Mouse (Mus musculus): ENCODE measurements around the gene Copz2.
"Not testable (repeated sequence)": the region's sequence is repeated elsewhere in the genome, so short reads cannot be mapped to it uniquely, and the experiment has no call there.

Gene Copz2

DNA sequence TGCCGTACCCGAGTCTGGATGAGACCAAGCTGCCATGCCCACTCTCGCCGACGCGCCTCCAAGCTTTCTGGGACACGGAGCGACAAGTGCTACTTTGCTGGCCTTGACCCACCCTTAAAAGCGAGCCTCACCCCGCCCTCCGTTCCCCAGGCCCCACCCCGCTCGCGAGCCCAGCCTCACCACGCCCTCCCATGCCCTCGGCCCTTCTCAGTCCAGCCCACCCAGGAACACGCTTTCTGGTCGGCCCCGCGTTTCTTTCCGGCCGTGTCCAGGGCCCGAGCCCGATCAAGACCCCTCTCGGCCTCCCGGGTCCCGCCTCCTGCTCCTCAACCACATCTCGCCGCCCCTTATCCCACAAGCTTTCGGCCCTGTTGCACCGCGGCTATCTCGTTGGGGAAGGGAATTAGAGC, 20.3 kb upstream of the Copz2 start:
- DNase-seq, result peak; percentile 71

DNA sequence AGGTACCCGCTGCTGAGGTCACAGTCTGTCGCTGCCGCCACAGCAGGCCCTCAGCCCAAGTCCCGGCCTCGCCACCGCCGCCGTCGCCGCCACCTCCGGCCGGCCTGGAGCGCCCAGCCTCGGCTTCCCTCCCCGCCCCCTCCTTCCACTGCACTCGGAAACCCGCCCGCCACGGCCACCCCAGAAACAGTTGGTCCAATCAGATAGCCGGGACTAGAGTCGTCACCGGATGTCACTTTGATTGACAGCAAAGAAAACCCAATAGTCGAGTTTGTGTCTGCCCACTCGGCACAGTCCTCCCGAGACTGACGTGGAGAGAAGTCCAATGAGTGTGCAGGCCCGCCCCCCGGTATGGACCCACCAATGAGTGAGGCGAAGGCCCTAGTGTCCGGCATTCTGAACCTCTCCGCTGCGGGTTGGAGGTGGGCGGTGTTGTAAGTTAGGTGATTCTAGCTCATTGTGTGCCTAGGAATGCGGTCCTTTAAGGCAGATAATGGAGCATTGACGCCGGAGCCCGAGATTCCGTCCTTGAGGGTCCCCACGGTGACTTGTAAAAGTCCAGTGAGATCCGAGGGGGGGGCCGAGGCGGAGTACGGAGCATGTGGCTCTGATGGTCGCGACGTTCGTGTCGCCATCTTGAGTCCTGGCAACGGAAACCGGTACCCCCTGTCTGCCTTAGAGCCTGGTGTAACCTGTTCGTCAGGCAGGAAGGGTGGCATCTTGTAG, 19.7 kb upstream of the Copz2 start, which contains the start of gene Nfe2l1:
Nfe2l1 (minus strand) TSS at position 156 of the 726 bp plus-strand sequence.
- peak; percentile 98 for DNase-seq

DNA sequence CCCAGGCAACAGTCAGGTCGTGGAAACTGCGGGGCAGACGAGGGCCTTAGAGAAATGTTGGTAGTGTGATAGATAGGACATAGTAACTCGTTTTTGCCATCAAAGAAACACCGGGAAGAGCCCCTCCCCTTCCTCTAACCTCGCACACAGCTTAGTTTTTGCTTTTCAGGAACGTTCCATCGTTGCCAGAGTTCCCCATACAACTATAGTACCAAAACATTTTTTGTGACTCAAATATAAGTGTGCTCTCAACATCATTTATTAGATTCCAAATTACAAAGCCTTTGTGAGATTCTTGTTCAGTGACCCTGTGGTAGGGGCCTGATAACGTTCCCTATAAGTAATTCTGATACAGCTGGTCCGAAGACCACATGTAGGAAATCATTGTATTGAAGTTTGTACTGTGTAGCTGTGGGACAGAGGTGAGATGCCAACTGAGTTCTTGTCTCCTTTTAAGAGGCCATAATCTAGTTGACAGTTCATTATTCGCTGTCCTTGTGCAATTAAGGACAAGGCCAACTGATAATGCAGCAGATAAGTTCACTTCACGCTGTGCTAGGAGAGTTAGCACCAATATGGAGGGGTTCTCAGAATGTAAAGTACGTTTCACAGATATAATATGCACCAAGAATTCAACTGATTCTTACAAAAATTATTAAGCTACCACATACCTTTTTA, 19.0 kb upstream of the Copz2 start:
- no peak for DNase-seq

DNA sequence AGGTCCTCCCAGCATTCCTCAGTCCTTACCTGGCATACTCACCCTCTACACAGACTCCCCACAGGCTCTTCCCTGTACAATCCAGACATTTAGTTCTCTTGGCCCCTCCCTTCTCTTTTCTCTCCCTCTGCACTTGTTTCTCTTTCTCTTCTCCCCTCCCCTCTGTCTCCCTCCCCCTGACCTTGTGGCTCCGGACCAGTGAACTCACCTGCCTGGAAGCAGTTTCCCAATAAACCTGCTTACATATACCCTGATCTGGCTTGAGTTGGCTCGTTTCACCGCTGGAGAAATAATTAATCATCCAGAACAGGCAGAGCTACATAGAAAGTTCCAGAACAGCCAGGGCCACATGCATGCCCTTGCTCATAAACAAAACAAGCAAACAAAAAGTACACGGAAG, 18.2 kb upstream of the Copz2 start:
- no peak for DNase-seq

DNA sequence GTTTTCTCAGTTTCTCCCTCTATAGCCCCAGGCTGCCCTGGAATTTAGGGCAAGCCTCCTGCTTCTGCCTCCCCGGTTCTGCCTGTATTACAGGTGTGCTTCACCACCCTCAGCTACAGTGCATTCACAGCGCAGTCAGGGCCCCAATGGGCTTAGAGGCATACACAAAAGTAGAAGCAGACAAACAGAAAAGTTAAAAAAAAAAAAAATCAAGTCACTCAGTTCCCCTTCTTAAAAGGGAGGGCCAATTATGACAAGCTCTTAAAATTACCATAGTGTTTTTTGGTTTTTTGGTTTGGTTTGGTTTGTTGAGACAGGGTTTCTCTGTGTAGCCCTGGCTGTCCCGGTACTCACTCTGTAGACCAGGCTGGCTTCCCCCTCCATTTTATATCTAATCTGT, 17.1 kb upstream of the Copz2 start:
- no peak for DNase-seq

DNA sequence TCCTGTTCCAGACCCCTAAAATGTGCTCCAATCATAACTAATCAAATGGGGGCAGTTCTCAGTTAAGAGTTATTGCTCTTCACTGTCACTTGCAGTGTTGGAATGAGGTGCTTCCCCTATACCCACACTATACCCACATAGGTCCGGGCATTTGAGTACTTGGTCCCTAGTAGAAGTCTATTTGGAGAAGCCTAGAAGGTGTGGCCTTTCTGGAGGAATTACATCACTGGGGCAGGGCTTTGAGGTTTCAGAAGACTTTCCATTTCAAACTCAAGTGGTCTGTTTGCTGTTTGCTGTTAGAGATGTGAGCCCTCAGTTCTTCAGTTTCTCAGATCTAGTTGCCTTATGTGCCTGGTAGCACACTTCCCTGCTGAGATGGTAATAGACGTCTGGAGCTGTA, 16.7 kb upstream of the Copz2 start:
- DNase-seq, result no peak

DNA sequence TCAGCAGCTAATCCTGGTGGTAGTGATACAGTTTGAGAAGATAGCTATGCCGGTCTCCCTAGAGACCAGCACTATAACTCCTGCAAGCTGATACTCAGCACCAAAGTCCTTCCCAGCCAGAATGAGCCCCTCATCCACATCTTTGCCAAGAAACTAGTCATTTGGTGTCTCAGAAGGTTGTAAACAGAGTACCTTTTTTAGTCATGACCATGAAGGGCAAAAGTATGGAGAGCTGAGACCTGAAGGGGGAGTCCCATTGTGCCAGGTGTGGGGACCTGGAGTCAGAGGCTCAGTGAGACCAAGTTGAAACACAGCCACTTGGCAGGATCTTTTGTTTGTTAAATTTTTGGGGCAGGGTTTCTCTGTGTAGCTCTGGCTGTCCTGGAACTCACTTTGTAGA, 15.5 kb upstream of the Copz2 start:
- DNase-seq, result no peak

DNA sequence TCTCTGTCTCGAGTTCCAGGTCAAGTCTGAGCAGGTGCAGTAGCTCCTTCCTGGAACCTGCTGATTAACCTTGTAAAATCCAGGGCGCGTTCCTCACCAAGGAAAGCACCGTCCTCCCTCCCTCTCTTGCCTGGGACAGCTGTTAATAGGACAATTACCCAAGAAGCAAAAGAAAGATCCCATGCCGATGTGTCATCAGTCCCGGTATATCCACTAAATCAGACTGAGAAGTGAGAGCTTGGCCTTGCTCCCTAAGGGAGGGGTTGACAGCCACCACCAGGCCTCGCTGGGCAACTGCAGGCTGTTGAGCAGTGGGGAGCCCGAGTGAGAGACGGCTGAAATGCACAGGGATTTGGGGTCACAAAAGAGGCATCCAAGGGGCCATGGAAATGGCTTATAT, 12.4 kb upstream of the Copz2 start:
- no peak for DNase-seq

DNA sequence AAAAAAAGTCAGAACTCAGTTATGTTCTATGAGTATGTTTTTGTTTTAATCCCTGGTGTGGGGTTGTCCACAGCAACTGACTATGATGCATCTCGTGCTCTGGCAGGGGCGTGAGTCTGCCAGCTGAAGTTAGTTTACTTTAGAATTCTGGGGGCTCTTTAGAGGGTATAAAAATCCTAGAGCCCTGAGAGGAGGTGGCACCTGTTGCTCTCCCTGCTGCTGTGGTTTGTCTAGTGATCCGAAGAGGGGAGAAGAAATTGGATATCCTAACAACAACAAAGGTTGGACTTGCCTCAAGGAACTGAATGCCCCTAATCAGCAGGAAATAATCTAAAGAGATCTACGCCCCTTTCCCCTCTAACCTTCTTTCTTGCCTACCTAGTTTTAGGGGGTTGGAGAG, 11.3 kb upstream of the Copz2 start:
- no peak for DNase-seq

DNA sequence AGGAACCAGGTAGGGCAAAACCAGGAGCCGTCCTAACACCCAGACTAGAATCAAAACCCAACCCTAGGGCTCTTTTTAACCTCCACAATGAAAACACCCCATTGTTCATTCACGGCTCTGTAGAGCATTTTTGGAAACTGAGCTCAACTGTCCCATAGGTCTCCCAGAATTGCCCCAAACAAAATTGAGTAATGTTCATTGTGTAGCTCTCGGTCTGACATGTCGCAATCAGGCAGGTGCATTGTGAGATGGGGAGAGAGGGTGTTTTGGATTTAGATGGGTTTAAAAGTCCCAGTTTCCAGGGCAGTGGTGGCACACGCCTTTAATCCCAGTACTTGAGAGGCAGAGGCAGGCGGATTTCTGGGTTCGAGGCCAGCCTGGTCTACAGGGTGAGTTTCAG, 10.2 kb upstream of the Copz2 start:
- DNase-seq, result no peak

DNA sequence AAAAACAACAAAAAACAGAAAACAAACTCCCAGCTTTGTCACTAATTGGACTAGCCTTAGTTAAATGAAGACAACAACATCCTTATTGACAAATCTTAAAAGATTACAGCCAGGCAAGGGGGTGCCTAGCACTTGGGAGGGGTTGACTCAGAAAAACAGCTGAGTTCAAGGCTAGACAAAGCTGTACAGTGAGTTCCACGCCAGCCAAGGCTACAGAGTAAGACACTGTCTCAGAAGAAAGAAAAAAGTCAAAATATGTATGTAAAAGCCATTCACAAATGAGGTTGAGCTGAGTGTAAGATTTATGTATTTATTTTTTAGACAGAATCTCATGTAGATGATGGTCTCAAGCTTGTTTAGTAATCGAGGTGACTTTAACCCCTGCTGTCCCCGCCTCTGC, 9.8 kb upstream of the Copz2 start:
- no peak for DNase-seq

DNA sequence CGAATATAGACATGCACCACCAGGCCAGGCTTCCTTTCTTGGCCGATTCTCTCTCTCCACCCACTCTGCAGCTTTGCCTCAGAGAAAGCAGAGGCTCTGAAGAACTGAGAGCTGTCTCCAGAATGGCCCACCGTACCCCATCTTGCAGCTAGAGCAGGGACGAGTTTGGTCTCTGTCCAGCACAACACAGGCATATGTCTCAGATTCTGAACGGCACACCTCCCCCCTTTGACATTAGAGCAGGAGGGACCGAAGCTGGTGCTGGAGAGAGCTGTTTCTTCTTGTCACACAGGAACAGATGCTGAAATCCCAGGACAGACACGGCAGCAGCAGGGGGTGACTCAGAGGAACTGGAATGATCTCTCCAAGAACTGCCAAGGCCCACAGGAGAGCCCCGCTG, 9.4 kb upstream of the Copz2 start:
- DNase-seq, result peak; percentile 76

DNA sequence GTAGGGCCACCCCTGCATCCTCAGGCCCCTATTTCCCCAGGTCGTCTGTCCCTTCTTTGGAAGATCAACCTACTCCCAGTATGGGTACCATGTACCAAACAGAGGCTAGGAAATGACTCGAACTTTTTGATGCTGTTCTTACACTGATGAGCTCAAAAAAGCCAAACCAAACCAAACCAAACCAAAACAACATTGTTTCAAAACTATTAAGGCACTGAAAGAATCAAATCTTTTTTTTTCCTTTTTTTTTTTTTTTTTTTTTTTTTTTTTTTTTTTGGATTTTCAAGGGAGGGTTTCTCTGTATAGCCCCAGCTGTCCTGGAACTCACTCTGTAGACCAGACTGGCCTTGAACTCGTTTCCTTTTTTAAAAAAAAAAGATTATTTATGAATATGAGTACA, 6.0 kb upstream of the Copz2 start:
- no peak for DNase-seq

DNA sequence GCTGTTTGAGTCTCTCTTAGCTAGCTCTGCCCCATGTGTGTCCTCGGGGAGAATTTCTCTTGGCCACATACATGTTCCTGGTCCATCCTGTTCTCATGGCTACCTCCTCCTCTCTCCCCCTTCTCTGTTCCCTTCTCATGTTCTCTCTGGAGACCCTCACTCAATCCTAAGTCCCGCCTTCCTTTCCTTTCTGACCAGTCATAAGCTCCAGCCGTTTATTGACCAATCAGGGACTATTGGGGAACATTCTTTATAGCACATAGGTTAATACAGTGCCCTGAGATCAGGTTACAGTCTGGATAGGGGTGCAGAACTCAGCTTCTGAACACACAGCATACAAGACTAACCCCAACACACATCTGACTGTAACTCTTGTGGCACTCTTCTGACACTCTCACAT, 2.4 kb upstream of the Copz2 start:
- DNase-seq, result no peak

DNA sequence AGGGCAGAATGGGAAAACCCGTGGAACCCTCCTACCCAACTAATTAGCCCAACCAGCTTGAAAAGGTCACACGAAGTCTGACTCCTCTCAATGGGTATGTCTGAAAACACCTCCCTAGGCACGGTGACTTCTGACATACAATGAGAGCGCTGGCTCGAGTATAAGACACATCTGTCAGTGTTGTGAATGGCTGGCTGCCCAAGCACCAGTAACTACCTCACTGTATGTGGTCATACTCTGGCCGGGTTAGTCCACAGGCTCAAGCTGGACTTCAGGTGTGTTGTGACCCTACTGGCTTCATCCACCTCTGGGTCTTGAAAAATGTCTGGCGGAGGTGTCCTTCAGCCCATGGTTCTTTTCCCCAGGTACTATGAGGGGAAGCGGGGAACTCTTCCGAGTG, 976 bp upstream of the Copz2 start:
- no peak for DNase-seq

DNA sequence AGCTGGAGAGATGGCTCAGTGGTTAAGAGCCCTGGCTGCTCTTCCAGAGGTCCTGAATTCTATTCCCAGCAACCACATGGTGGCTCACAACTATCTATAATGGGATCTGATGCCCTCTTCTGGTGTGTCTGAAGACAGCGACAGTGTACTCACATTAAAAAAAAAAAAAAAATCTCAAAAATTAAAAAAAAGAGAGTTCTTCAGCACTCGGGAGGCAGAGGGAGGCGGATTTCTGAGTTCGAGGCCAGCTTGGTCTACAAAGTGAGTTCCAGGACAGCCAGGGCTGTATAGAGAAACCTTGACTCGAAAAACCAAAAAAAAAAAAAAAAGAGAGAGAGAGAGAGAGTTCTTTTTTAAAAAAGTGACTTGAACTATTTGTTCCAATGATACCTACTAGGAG, 525 bp upstream of the Copz2 start:
- DNase-seq, result not testable (repeated sequence)

DNA sequence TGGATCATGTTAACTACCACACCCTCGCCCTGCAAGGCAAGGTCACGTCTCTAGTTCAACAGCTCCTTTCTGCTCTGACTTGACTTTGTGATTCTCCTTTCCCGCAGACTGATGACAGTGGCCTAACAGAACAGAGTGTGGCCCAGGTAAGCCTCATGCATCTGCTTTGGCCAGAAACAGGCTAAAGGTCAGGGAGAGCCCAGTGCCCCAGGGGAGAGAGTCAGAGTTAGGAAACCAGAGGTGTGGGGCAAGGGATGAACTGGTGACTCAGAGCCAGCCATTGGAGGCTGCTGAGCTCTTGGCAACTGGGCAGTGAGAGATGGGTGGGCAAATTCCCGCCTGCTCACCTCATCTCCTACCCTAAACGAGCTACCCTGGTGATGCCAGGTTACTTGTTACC, 7.8 kb downstream of the Copz2 start:
- DNase-seq, result no peak

DNA sequence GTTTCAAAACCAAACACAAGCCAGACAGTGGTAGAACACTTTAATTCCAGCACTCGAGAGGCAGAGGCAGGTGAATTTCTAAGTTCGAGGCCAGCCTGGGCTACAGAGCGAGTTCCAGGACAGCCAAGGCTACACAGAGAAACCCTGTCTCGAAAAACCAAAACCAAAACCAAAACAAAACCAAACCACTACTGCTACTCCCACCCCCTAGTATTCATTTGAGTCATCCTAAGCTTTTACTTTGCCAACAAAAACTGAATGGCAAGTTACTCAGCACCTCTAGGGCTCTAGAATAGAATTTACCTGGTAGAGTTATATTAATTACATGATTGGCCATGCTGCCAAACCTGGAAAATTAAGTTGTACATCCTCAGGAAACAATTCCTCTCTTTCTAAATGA, 10.0 kb downstream of the Copz2 start:
- no peak for DNase-seq

DNA sequence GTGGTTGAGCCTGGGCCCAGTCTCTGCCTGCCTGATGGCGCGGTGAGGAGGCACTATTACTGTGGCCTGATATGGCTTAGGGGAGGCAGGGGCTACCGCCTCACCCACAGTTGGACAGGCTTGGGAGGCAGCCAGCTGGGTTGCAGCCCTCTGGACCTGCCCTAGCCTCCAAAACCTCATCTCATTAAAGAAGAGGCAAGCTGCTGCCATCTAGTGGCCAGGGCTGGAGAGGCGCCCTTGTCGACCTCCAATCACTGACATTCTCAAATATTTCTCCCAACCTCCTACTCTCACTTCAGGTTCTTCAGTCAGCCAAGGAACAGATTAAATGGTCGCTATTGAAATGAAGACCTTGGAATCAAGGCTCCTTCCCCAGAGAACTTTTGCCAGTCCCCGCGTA, 10.9 kb downstream of the Copz2 start:
- DNase-seq, result peak; percentile 54

DNA sequence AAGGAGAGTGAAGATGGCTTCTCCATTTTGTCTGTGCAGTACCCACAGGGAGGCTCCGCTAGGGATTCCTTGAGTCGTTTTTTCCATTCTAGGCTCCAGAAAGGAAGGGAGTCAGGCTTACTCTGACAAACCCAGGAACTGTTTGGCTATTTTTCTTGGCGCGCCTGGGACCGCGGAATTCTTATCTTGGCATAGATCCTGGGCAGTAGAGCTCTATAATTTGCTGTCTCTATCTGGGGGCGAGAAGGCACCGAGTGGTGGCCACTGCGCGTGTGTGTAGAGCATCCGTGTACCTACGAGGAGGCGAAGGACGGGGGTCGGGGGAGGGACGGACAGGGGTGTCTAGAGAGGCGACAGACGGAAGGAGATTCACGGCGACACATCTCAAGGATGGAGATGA, 11.8 kb downstream of the Copz2 start:
- DNase-seq, result no peak

DNA sequence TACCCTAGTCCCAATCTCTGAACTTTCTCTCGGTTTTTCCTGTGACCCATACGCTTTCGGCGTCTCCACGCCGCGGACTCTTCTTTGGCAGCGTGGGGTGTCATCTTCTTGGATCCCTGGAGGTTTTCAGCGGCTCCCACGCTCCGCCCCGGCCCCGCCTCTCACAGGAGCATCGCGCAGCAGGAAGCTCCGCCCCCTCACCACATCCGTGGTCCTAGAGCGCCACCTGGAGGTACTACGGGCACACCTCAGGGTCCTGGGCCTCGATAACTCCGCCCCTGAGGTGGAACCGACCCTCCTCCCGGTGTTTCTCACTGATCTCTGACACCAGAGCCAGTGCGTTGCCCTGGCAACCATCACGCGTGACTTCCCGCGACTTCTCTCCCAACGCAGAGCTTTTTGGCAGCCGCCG, 12.2 kb downstream of the Copz2 start:
- peak; percentile 92 for DNase-seq

DNA sequence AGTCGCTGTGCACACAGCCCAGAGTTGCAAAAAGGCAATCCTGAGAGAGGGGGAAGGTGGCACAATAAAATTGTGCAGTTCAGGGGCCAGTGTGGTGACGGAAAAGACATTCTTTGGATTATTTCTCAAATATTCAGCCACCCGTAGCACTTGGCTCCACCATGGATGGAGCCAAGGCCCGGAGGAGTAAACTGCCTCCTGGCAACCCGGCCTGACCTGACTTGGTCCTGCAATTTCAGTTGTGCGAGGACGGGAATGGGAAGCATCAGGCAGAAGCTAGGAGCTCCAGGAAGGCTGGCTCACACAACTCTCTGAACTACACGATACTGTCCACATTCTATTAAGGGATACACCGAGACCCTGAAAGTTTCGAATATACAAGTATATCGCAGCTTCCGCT, 12.9 kb downstream of the Copz2 start:
- no peak for DNase-seq

DNA sequence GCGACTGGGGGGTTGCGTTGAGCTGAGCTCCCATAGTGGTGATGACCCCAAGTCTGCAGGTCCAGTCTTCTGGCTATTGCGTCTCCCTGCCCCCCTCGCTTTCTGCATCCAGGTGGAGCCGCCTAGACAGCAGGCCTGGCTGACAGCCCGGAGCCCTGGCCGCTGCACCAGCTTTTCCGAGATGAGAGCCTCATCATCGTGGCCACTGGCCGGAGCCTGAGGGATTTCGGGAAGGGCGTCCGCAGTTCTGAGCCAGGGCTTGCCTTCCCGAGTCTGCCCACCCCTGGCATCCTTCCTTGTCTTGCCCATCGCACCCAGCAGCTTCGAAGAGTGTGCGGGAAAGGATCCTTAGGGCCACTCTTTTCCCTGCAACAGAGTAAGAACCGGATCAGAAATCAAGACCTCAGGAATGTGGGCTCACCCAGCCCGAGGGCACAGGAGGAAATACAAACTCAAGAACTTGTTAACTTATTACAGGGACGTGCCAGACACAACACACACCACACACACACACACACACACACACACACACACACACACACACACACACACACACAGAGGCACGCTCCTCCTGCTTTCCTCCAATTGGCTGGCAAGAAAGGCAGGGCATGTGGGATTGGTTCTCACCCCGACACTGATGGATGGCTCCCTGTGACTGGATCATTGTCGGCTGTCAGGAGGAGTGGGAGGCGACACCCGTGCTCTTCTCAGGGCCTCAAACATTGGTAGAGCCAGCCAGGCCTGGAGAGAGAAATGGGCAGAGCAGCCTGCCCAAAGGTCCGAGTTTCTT, 13.7 kb downstream of the Copz2 start:
- DNase-seq, result no peak

DNA sequence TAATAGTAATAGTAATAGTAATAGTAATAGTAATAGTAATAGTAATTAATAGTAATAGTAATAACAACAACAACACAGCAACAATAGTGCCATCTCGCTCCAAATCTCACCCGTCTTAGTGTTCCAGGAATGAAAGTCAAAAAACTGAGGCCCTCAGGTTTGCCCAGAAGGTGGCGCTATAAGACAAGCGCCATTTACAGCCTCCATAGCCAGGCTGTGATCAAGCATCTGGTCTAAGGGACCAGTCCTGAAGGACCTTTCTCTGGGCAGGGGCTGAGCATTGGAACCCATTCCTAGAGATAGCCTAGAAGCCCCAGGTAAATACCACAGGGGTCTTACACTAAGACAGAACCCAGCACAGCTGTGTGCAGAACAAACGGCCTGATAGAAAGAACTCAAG, 17.5 kb downstream of the Copz2 start:
- peak; percentile 49 for DNase-seq

Data from right cerebral cortex, postnatal 25 days (tissue).